Mouse (Mus musculus) midbrain, embryonic 10.5 days (tissue): ENCODE data around the gene Taf6. TPM values are rescaled to one million over a fixed set of nuclear protein-coding genes. Genes with fewer than 3 reads are reported as not detected.

ENCODE experiments used
- microRNA counts: library from miRNA; unstranded; fragments of <30 nt; microRNA quantifications from one replicate; lab custom pipeline; 2017
- microRNA-seq: library from miRNA; unstranded; fragments of <30 nt; microRNA quantifications from one replicate; pipeline ENCODE4, GENCODE M21; 2017
- polyA plus RNA-seq: library from polyadenylated mRNA; unstranded; fragments of >200 nt; fragmentation: Nextera tagmentation; extraction: Ambion mirVana; gene quantifications from 2 replicates; pipeline ENCODE4 v1.2.1, GENCODE M21; 2016

Gene Taf6
- polyA plus RNA-seq, 1 experiment from 2014 or later = 138 TPM

MicroRNAs within 50 kb of the gene (microRNA counts, 519-probe panel; counts per million panel counts)
- microRNA mmu-miR-106b (lab: Ali Mortazavi, UCI) (7,265 counts per million, percentile 72 among the panel's probes with 10 or more counts), microRNA mmu-miR-25 (lab: Ali Mortazavi, UCI) (10,642 counts per million, percentile 98 among the panel's probes with 10 or more counts), microRNA mmu-miR-93 (lab: Ali Mortazavi, UCI) (8,179 counts per million, percentile 87 among the panel's probes with 10 or more counts)

Small RNA genes within 50 kb of the gene (microRNA-seq; reads per million reads assigned to microRNA genes)
- gene Mir106b (14,553 reads per million, percentile 97 among the genes with 10 or more reads in this experiment), gene Mir25 (1,222 reads per million, percentile 78 among the genes with 10 or more reads in this experiment), gene Mir93 (22,036 reads per million, percentile 98 among the genes with 10 or more reads in this experiment)

Other genes with a start within 250 kb of the Taf6 start
- 0.02 and 0.05 TPM in 2 replicates for gene Gjc3, start 224.4 kb downstream of the Taf6 start, polyA plus RNA-seq
- gene Azgp1, start 205.9 kb downstream of the Taf6 start, polyA plus RNA-seq = not detected in 2 replicates
- gene Smok3a, start 166.2 kb downstream of the Taf6 start, polyA plus RNA-seq = not detected in 2 replicates
- gene Smok3b, start 166.0 kb downstream of the Taf6 start, polyA plus RNA-seq = not detected in 2 replicates
- not detected in 2 replicates for gene Smok3c, start 134.3 kb downstream of the Taf6 start, polyA plus RNA-seq
- gene Zkscan1, start 102.4 kb downstream of the Taf6 start, polyA plus RNA-seq = 23.1 and 31.1 TPM in 2 replicates
- 105 and 114 TPM in 2 replicates for gene Zscan21, start 70.5 kb downstream of the Taf6 start, polyA plus RNA-seq
- 42.6 and 46.7 TPM in 2 replicates for gene Zfp113, start 31.7 kb downstream of the Taf6 start, polyA plus RNA-seq
- 369 and 387 TPM in 2 replicates for gene Cops6, start 26.4 kb downstream of the Taf6 start, polyA plus RNA-seq
- 27.8 and 28.5 TPM in 2 replicates for gene Ap4m1, start 15.4 kb downstream of the Taf6 start, polyA plus RNA-seq
- gene Mcm7, start 15.0 kb downstream of the Taf6 start, polyA plus RNA-seq = 376 and 423 TPM in 2 replicates
- gene Cnpy4, start within 50 bp of the Taf6 start, polyA plus RNA-seq = 54.4 and 58.2 TPM in 2 replicates
- gene Mblac1, start 6.9 kb upstream of the Taf6 start, polyA plus RNA-seq = 10.3 and 10.5 TPM in 2 replicates
- gene Nxpe5, start 38.4 kb upstream of the Taf6 start, polyA plus RNA-seq = not detected in 2 replicates
- gene Lamtor4, start 68.0 kb upstream of the Taf6 start, polyA plus RNA-seq = 47.9 and 48.5 TPM in 2 replicates
- 6.9 and 7.3 TPM in 2 replicates for gene BC037034, start 76.6 kb upstream of the Taf6 start, polyA plus RNA-seq
- 7.1 and 7.3 TPM in 2 replicates for gene Gal3st4, start 85.4 kb upstream of the Taf6 start, polyA plus RNA-seq
- 0.10 TPM in 2 replicates for gene Gm43720, start 92.5 kb upstream of the Taf6 start, polyA plus RNA-seq
- 42.9 and 68.5 TPM in 2 replicates for gene Gpc2, start 92.6 kb upstream of the Taf6 start, polyA plus RNA-seq
- gene Stag3, start 92.8 kb upstream of the Taf6 start, polyA plus RNA-seq = 2.5 and 4.4 TPM in 2 replicates
- not detected in 2 replicates for gene Pvrig, start 154.5 kb upstream of the Taf6 start, polyA plus RNA-seq